Mouse (Mus musculus) layer of hippocampus, adult 9-11 months (tissue): ENCODE results near the gene Thada.

Source experiments
- DNase-seq: peaks from one replicate; pipeline ENCODE4 v3.0.0; 2022

The Thada gene

GRCm38 (mm10) chr17:84465753-84466608 is at the start of gene Thada:
Gene Thada, minus strand, starts transcription at chr17:84466205.
- peak; percentile 96 for DNase-seq

DNA sequence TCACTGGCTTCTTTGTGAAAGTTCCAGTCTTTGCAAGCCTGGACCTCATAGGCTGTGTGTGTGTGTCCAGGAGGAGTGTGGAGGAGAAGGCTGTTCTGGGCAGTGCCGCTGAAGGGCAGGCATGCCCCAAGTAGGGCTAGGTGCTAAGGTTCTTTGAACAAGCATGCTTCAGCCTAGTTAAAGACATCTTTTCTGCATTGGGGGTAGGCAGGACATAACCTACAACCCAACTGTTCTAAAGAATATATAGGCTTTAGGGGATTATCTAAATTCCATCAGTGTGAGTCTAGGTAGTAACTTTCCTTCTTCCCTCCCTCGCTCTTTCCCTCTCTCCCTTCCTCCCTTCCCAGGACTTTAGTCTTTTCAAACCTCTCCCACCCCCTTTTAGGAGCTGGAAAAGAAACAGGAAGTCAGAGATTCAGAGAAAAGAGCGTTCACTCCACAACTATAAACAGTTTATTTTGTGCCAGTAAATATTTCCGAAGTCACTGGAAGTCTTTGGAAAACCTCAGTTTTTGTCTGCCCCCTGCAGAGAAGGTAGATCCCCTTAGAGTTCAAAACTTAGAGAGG is 46.6 kb upstream of the Thada start:
- no peak for DNase-seq

DNA sequence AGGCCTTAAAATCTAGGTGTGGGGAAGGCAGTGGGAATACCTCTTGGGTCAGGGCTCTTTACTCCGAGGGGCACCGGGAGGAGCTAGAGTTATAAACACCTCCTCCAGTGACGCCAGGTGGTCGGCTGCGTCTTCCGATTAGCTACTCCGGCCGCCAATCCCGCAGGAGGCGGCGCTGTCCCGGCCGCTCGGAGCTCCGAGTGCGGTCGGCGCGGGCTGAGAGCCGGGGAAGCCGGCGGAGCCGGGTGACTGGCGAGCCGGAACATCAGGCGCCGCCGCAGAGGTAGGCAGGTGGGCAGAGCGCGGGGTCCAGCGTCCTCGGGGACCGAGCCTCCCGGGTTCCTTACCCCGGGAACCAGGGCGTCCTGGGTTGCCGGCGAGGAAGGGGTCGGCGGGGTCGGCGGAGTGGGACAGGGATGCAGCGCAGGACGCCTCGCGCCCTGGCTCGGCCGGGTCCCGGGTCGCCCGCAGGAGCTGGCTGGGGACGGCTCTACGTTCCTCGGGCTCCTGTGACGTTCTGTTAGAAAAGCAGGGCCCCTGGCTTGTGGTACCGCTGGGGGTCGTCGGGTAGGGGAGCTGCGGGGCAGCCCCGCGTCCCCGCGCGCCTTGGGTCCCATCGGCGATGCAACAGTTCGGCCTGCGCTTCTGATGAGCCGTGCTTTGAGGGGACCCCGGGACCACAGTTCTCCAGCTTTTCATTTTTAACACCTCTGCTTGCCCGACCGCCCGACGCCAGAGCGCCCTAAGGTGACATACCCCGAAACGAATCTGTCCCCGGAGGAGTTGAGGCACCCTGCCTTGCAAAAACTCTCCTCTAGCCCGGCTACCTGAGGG is 45.9 kb upstream of the Thada start, which contains the start of gene Plekhh2:
TSS of gene Plekhh2 (plus strand) at position 214 of the 834 bp plus-strand sequence.
- peak; percentile 82 for DNase-seq

DNA sequence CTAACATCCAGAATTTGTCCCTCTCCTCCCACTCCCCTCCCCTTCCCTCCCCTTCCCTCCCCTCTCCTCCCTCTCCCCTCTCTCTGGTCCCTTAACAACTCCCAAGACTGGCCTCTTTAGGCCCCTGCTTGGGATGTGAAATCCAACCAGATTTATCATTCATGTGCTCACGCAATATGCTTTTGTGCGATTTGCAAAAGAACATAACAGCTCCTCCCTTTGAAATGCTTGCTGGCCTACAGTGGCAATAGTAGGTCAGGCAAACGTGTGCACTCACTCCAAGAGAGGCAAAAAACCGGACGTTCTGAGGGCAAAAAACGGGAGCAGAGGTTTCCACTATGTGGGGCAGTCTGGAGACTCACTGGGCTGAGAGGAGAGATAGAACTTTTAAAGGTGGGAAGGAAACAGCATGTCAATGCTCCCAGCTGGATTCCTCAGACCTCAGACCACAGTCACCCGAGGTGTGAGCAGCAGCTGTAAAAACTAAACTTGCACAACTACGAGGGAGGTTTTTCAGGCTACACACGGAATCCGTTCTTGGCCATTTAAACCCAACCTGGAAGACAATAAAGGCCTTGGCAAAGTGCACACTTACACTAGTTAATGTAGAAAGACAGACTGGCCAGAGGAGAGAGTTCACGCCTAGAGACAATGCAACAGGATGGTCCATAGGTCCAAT is 45.1 kb upstream of the Thada start:
- no peak for DNase-seq

- DNase-seq, result peak; percentile 86
Observed at GRCm38 (mm10) chr17:84510355-84510754, 44.4 kb upstream of the Thada start.

- DNase-seq, result peak; percentile 14
Observed at GRCm38 (mm10) chr17:84509176-84509575, 43.2 kb upstream of the Thada start.

- DNase-seq, result peak; percentile 29
Observed at GRCm38 (mm10) chr17:84508736-84509135, 42.7 kb upstream of the Thada start.

GRCm38 (mm10) chr17:84505922-84506321 is 39.9 kb upstream of the Thada start:
- no peak for DNase-seq

DNA sequence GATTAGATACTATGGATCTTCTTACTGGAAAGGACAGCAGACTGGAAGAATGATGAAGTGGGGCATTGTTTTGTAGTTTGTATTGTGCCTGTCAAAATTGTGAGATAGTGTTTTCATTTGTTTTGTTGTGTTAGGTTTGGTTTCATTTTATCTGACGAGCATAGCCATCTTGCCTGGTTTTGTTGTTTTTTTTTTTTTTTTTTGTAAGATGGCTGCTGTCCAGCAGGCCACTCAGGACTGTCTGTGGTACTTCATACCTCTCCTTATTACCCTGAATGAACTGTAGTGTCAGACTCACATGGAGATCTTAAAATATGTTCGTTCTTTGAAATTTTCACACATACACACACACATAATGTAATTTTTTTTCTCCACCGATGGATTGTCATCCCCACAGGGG is 36.3 kb upstream of the Thada start:
- no peak for DNase-seq

DNA sequence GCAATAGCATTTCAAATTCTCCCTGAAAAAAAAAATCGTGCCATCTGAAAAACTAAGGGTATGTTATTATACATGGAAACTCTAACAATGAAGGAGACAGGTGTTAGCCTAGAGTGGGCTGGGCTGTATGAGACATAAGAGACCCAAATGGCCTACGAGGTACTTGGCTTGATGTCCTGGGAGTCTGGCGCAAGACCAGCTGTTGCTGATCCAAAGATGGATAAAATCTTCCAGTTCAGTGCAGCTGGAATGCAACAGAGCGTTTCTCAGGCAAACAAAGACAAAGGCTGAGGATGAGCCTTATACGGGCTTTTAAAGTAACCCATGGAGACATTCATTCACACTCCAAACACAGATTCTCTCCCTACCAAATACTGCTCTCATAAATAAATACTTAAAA is 32.6 kb upstream of the Thada start:
- DNase-seq, result no peak

- DNase-seq, result no peak
Observed at GRCm38 (mm10) chr17:84497972-84498604, 32.1 kb upstream of the Thada start.

- no peak for DNase-seq
Observed at GRCm38 (mm10) chr17:84497559-84497958, 31.6 kb upstream of the Thada start.

- DNase-seq, result no peak
Observed at GRCm38 (mm10) chr17:84497026-84497425, 31.0 kb upstream of the Thada start.

- no peak for DNase-seq
Observed at GRCm38 (mm10) chr17:84492255-84492880, 26.4 kb upstream of the Thada start.

- DNase-seq, result no peak
Observed at GRCm38 (mm10) chr17:84487415-84487814, 21.4 kb upstream of the Thada start.

- DNase-seq, result no peak
Observed at GRCm38 (mm10) chr17:84483673-84484320, 17.8 kb upstream of the Thada start.

DNA sequence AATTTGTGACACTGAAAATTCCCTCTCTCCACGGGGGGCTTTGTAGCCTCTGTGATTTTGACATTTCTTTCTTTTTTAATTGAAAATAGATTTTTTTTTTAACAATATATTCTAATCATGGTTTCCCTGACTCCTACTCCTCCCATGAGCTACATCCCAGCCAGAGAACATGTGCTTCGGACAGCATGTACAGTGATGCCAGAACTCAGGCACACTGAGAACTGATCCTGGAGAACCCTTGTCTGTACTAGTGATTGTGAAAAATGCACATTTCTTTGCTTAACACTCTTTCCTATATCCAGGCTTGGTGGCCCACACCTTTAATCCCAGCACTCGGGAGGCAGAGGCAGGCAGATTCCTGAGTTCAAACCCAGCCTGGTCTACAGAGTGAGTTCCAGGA is 16.8 kb upstream of the Thada start:
- DNase-seq, result no peak

- DNase-seq, result no peak
Observed at GRCm38 (mm10) chr17:84480464-84481355, 14.7 kb upstream of the Thada start.

- no peak for DNase-seq
Observed at GRCm38 (mm10) chr17:84478276-84478675, 12.3 kb upstream of the Thada start.

- no peak for DNase-seq
Observed at GRCm38 (mm10) chr17:84477176-84477575, 11.2 kb upstream of the Thada start.
